In genomic region chr2:168663716-168664115, GRCm38 (mm10) we compare ENCODE assay signal across 17 mouse cellular contexts.
"Had no signal": no experiment of that assay in that cellular context is flagged by ENCODE, and none has a peak within 500 bp of the region (broad histone marks: within the 10 kb centered on the region; RNA-seq: fewer than 3 reads in every experiment).

No protein-coding gene starts in this region.

- DNase-seq: lung, adult 2 months; lung, postnatal 14 days; lung, postnatal 36 days; right cerebral cortex, postnatal 14 days; thymus, adult 2 months; thymus, postnatal 25 days; thymus, postnatal 4 days had no signal

- H3K36me3 ChIP-seq: lung, embryonic 15.5 days; stomach, embryonic 15.5 days had no signal

- H3K4me3 ChIP-seq: lung, embryonic 15.5 days; megakaryocyte, embryonic 14.5 days; midbrain, embryonic 13.5 days; midbrain, embryonic 15.5 days; neural tube, embryonic 12.5 days; stomach, embryonic 15.5 days had no signal

- H3K4me2 ChIP-seq: lung, embryonic 15.5 days; midbrain, embryonic 11.5 days; midbrain, embryonic 13.5 days; midbrain, embryonic 15.5 days; neural tube, embryonic 12.5 days; stomach, embryonic 15.5 days had no signal

- H3K9me3 ChIP-seq: lung, embryonic 15.5 days; megakaryocyte, embryonic 14.5 days; midbrain, embryonic 13.5 days; midbrain, embryonic 15.5 days; neural tube, embryonic 12.5 days; stomach, embryonic 15.5 days had no signal

- H3K4me1 ChIP-seq: lung, embryonic 15.5 days; midbrain, embryonic 13.5 days; midbrain, embryonic 15.5 days; neural tube, embryonic 12.5 days; stomach, embryonic 15.5 days had no signal

- H3K27me3 ChIP-seq: lung, embryonic 15.5 days; midbrain, embryonic 13.5 days; midbrain, embryonic 15.5 days; neural tube, embryonic 12.5 days; stomach, embryonic 15.5 days had no signal

- ATAC-seq: lung, postnatal 0 days; midbrain, embryonic 13.5 days; midbrain, embryonic 15.5 days had no signal

- H3K9ac ChIP-seq: lung, embryonic 15.5 days; midbrain, embryonic 13.5 days; midbrain, embryonic 15.5 days; neural tube, embryonic 12.5 days; stomach, embryonic 15.5 days had no signal

- H3K27ac ChIP-seq: lung, embryonic 15.5 days; macrophage; midbrain, embryonic 13.5 days; midbrain, embryonic 15.5 days; neural tube, embryonic 12.5 days; stomach, embryonic 15.5 days; stomach, postnatal 0 days had no signal
